Mouse (Mus musculus): ENCODE measurements around the gene Limk2. TPM values are rescaled to one million over a fixed set of nuclear protein-coding genes. Genes with fewer than 3 reads are reported as not detected.

Gene Limk2
- polyA plus RNA-seq, 1 experiment from 2014 or later: 161 TPM

DNA sequence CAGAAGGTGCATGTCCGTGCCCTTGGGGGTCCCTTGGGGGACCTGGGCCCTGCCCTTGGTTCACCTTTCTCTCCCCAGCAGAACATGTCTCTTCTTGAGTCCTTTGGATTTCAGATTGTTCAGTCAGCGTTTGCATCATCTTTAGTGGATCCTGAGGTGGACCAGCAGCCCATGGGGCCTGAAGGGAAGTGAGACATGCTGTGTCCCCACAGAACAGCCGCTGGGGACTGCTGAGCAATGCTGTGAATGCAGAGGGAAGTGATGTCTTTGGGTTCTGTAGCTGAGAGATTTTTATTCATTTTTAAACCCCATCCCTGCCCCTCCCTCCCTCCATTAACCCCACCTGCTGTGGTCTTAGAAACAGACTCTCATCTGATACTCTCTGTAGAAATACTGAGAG, 101.1 kb downstream of the Limk2 start:
- Histone ChIP-seq H3K27me3 (ENCODE audit: control insufficient read depth, insufficient read depth, low read length) (no peaks in the 10 kb centered on the region), H3K9me3 (ENCODE audit: control insufficient read depth, low read length) (no peaks in the 10 kb centered on the region), H3K9ac (replicated peaks; ENCODE audit: low read depth, low read length) (no peak overlapping the region), H3K4me3 (ENCODE audit: low read depth, low read length) (no peak overlapping the region), H3K4me1 (ENCODE audit: control insufficient read depth, insufficient read depth, low read length) (no peaks in the 10 kb centered on the region), H3K27ac (ENCODE audit: low read depth, low read length) (no peak overlapping the region), H3K36me3 (ENCODE audit: control insufficient read depth, insufficient read depth, low read length) (peaks cover 77% of the 10 kb centered on the region), H3K4me2 (ENCODE audit: low read depth, low read length) (no peak overlapping the region)
- no peak for ATAC-seq (ENCODE audit: low read depth)
- WGBS: 93% methylated on average over 3 of the region's 3 CpGs

DNA sequence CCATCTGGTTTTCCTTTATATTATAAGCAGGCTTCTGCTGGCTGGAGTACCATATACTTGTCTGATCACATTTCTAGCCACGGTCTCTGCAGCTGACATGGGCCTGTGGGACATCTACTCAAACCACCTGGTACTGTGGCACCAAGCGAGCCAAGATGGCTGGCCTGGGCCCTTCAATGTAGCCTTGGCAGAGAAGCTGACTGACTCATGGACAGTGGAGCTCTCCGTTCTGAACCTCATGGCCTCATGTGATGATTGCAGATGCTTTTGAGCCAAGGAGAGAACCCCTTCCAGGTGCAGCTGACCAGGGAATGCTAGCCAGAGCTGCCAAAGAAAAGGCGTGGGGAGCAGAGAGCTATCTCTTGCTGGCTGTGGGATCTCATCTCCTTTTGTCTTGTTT, 103.2 kb downstream of the Limk2 start:
- Histone ChIP-seq H3K9me3 (ENCODE audit: control insufficient read depth, low read length) (no peaks in the 10 kb centered on the region), H3K4me1 (ENCODE audit: control insufficient read depth, insufficient read depth, low read length) (no peaks in the 10 kb centered on the region), H3K4me2 (ENCODE audit: low read depth, low read length) (no peak overlapping the region), H3K4me3 (ENCODE audit: low read depth, low read length) (no peak overlapping the region), H3K27ac (ENCODE audit: low read depth, low read length) (no peak overlapping the region), H3K36me3 (ENCODE audit: control insufficient read depth, insufficient read depth, low read length) (peaks cover 86% of the 10 kb centered on the region), H3K9ac (replicated peaks; ENCODE audit: low read depth, low read length) (no peak overlapping the region), H3K27me3 (ENCODE audit: control insufficient read depth, insufficient read depth, low read length) (no peaks in the 10 kb centered on the region)
- WGBS: 92% methylated on average over 4 of the region's 4 CpGs
- ATAC-seq (ENCODE audit: low read depth): no peak

DNA sequence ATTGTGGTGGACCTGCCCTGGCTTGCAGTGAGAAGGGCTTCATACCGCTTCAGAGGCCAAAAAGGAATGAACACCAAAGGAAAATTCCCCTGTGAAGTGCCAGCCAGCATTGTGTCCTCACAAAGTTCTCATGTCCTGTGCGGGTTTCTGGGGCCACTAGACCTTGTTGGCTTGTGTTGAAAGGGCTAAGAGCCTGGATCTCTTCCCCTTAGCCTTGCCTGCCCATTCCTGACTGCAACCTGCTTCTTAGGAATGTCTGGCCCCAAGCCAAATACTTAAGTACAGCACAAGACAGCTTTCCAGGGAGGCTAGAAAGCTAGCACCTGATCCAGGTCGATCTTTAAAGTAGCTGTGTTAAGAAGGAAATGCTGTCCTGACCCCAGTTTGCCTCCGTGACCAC, 106.2 kb downstream of the Limk2 start:
- no peaks in the 10 kb centered on the region for H3K9me3 ChIP-seq (ENCODE audit: control insufficient read depth, low read length)
- no peaks in the 10 kb centered on the region for H3K27me3 ChIP-seq (ENCODE audit: control insufficient read depth, insufficient read depth, low read length)
- no peak for ATAC-seq (ENCODE audit: low read depth)
- no peak overlapping the region for H3K4me3 ChIP-seq (ENCODE audit: low read depth, low read length)
- H3K9ac ChIP-seq (replicated peaks; ENCODE audit: low read depth, low read length): no peak overlapping the region
- no peak overlapping the region for H3K4me2 ChIP-seq (ENCODE audit: low read depth, low read length)
- no peak overlapping the region for H3K27ac ChIP-seq (ENCODE audit: low read depth, low read length)
- no peaks in the 10 kb centered on the region for H3K4me1 ChIP-seq (ENCODE audit: control insufficient read depth, insufficient read depth, low read length)
- peaks cover 81% of the 10 kb centered on the region for H3K36me3 ChIP-seq (ENCODE audit: control insufficient read depth, insufficient read depth, low read length)
- WGBS: 93% methylated on average over 4 of the region's 4 CpGs

DNA sequence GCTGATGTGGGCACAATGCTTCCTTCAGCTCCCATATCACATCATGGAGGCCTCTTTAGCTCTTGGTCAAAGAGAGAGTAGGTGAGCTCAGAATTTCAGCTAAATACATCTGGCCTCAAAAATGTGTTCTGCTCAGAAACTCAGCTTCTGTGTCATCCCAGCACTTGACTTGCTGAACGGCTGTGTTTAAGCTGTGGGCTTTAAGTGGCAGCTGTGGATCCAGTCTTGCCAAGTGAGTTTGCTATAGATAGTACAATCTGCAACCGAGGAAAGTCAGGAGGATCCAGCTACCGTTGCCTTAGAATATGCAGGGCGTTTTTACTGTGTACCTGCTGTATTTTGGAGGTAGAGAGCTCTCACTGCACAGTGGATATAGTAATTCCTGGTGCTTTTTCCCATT, 106.6 kb downstream of the Limk2 start:
- Histone ChIP-seq H3K4me2 (ENCODE audit: low read depth, low read length) (no peak overlapping the region), H3K9me3 (ENCODE audit: control insufficient read depth, low read length) (no peaks in the 10 kb centered on the region), H3K4me1 (ENCODE audit: control insufficient read depth, insufficient read depth, low read length) (no peaks in the 10 kb centered on the region), H3K9ac (replicated peaks; ENCODE audit: low read depth, low read length) (no peak overlapping the region), H3K4me3 (ENCODE audit: low read depth, low read length) (no peak overlapping the region), H3K27ac (ENCODE audit: low read depth, low read length) (no peak overlapping the region), H3K36me3 (ENCODE audit: control insufficient read depth, insufficient read depth, low read length) (peaks cover 80% of the 10 kb centered on the region), H3K27me3 (ENCODE audit: control insufficient read depth, insufficient read depth, low read length) (no peaks in the 10 kb centered on the region)
- 95% methylated on average over 4 of the region's 4 CpGs for whole genome bisulfite sequencing
- no peak for ATAC-seq (ENCODE audit: low read depth)

DNA sequence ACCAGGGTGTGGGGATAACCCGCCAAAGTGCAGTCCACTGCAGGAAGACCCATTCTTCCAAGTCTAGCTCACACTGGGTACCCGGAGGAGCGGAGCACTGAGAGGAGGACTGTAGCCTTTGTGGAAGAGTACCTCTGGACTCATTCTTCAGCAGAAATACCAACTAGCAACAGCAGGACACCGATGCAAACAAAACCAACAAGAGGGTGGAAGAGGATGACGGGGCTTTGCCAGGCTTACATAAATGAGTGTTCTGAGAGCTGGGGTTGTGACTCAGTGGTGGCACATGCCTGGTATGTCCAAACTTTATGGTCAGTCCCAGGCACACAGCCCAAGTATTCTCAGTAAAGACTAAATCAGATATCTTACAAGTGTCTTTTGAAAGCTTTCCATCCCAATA, 107.9 kb downstream of the Limk2 start:
- no peak overlapping the region for H3K27ac ChIP-seq (ENCODE audit: low read depth, low read length)
- 95% methylated on average over 5 of the region's 5 CpGs for WGBS
- H3K4me2 ChIP-seq (ENCODE audit: low read depth, low read length): no peak overlapping the region
- no peaks in the 10 kb centered on the region for H3K9me3 ChIP-seq (ENCODE audit: control insufficient read depth, low read length)
- ATAC-seq (ENCODE audit: low read depth): no peak
- H3K36me3 ChIP-seq (ENCODE audit: control insufficient read depth, insufficient read depth, low read length): peaks cover 78% of the 10 kb centered on the region
- no peaks in the 10 kb centered on the region for H3K4me1 ChIP-seq (ENCODE audit: control insufficient read depth, insufficient read depth, low read length)
- H3K27me3 ChIP-seq (ENCODE audit: control insufficient read depth, insufficient read depth, low read length): no peaks in the 10 kb centered on the region
- H3K9ac ChIP-seq (replicated peaks; ENCODE audit: low read depth, low read length): no peak overlapping the region
- no peak overlapping the region for H3K4me3 ChIP-seq (ENCODE audit: low read depth, low read length)

DNA sequence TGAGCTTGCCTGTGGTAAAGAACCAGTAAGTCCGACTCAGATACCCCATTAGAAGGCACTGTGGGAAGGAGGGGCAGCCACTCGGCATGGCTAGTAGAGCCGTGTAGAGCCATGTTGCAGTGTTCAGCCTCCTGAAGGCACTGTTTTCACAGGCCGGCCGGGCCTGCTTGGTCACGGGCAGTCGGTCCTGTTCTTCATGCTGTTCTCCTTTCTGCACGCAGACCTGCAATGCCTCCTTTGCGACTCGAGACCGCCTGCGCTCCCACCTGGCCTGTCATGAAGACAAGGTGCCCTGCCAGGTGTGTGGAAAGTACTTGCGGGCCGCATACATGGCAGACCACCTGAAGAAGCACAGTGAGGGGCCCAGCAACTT, 110.2 kb downstream of the Limk2 start:
- no peak overlapping the region for H3K9ac ChIP-seq (replicated peaks; ENCODE audit: low read depth, low read length)
- H3K27ac ChIP-seq (ENCODE audit: low read depth, low read length): no peak overlapping the region
- 91% methylated on average over 14 of the region's 14 CpGs for WGBS
- H3K4me3 ChIP-seq (ENCODE audit: low read depth, low read length): no peak overlapping the region
- no peaks in the 10 kb centered on the region for H3K27me3 ChIP-seq (ENCODE audit: control insufficient read depth, insufficient read depth, low read length)
- no peak for ATAC-seq (ENCODE audit: low read depth)
- H3K4me1 ChIP-seq (ENCODE audit: control insufficient read depth, insufficient read depth, low read length): peaks cover 19% of the 10 kb centered on the region
- H3K4me2 ChIP-seq (ENCODE audit: low read depth, low read length): no peak overlapping the region
- no peaks in the 10 kb centered on the region for H3K9me3 ChIP-seq (ENCODE audit: control insufficient read depth, low read length)
- peaks cover 77% of the 10 kb centered on the region for H3K36me3 ChIP-seq (ENCODE audit: control insufficient read depth, insufficient read depth, low read length)

DNA sequence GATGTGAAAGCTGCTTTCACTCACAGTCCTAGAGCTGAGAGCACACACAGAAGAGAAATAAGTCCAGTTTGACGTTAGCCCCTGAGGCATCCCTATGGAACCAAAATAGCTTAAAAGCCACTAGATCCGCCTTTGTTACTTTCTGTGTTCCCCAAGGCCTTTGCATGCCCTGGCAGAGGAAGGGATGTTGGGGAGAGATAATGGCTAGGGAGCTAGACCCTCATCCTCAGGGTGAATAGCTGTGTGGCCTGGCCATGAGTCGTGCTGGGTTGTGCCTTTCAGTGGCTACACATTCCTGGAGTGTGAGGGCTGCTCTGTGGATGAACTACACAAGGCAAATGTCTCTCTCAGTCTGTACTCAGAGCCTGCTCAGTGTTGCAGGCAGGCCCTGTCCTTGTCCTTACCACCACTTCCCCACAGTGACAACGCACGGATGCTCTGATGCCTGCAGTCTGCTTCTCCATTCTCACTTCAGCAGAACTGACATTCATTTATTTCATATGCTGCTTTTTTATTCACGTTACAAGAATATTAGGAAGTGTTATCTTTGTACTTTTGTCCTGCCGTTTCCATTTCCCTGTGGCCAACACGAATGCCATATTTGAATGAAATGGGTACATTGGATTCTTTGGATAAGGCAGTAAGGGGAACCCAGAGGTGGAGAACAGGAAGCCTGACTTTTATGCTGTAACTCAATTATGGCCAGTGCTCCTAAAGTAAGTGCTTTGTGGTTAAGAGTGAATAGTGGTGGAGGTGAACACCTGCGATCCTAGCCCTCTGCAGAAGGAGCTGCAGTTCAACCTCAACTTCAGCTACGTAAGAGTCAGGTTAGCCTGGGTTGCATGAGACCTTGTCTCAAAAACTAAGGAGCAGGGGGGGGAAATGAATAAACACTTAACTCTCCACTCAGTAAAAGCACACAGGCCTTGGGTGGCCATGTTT, 110.8 kb downstream of the Limk2 start:
- Histone ChIP-seq H3K4me3 (ENCODE audit: low read depth, low read length) (no peak overlapping the region), H3K4me1 (ENCODE audit: control insufficient read depth, insufficient read depth, low read length) (peaks cover 26% of the 10 kb centered on the region), H3K4me2 (ENCODE audit: low read depth, low read length) (no peak overlapping the region), H3K27me3 (ENCODE audit: control insufficient read depth, insufficient read depth, low read length) (no peaks in the 10 kb centered on the region), H3K27ac (ENCODE audit: low read depth, low read length) (no peak overlapping the region), H3K9ac (replicated peaks; ENCODE audit: low read depth, low read length) (no peak overlapping the region), H3K9me3 (ENCODE audit: control insufficient read depth, low read length) (no peaks in the 10 kb centered on the region), H3K36me3 (ENCODE audit: control insufficient read depth, insufficient read depth, low read length) (peaks cover 78% of the 10 kb centered on the region)
- 90% methylated on average over 10 of the region's 10 CpGs for WGBS
- no peak for ATAC-seq (ENCODE audit: low read depth)

DNA sequence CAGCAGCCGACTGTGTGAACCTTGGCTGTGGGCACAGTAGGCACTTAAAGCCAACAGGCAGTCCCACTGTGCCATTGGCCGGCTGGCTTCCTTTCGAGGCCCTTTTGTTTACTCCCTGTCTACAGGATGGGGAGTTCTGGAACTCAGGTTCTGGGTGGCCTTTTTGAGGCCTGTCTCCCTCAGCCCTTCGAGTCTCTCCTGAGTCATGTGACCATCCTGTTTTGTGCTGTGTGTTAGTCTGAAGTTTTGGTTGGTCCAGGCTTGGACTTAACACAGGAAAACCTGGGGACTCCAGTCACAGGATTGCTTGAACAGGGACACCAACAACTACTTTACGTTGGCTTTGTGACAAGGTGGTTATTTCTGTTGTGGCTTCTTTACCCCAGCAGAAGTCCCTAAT, 112.9 kb downstream of the Limk2 start:
- Histone ChIP-seq H3K4me1 (ENCODE audit: control insufficient read depth, insufficient read depth, low read length) (peaks cover 32% of the 10 kb centered on the region), H3K27me3 (ENCODE audit: control insufficient read depth, insufficient read depth, low read length) (no peaks in the 10 kb centered on the region), H3K4me3 (ENCODE audit: low read depth, low read length) (no peak overlapping the region), H3K9ac (replicated peaks; ENCODE audit: low read depth, low read length) (no peak overlapping the region), H3K36me3 (ENCODE audit: control insufficient read depth, insufficient read depth, low read length) (peaks cover 63% of the 10 kb centered on the region), H3K4me2 (ENCODE audit: low read depth, low read length) (no peak overlapping the region), H3K9me3 (ENCODE audit: control insufficient read depth, low read length) (no peaks in the 10 kb centered on the region), H3K27ac (ENCODE audit: low read depth, low read length) (no peak overlapping the region)
- 76% methylated on average over 5 of the region's 5 CpGs for WGBS
- no peak for ATAC-seq (ENCODE audit: low read depth)

DNA sequence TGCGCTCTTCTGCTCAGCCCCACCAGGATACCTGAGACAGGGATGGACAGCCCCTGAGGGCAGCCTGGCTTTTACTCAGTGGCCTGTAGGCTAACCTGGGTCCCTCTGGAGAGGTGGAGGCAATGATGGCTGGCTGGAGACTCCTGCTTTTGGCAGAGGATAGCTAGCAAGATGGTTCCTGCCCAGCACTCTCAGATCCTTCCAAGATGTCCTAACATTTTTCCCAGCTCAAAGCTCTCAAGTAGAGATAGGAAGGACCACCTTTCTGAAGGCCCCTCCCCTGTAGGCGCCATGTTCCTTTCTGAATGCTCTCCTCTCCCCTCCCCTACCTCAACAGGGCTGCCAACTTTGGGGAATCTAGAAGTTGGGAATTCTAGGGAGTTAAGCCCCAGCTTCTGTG, 114.3 kb downstream of the Limk2 start:
- ATAC-seq (ENCODE audit: low read depth): no peak
- Histone ChIP-seq H3K36me3 (ENCODE audit: control insufficient read depth, insufficient read depth, low read length) (peaks cover 50% of the 10 kb centered on the region), H3K4me3 (ENCODE audit: low read depth, low read length) (no peak overlapping the region), H3K9me3 (ENCODE audit: control insufficient read depth, low read length) (no peaks in the 10 kb centered on the region), H3K4me2 (ENCODE audit: low read depth, low read length) (peak overlapping the region; percentile 100), H3K4me1 (ENCODE audit: control insufficient read depth, insufficient read depth, low read length) (peaks cover 32% of the 10 kb centered on the region), H3K9ac (replicated peaks; ENCODE audit: low read depth, low read length) (no peak overlapping the region), H3K27me3 (ENCODE audit: control insufficient read depth, insufficient read depth, low read length) (no peaks in the 10 kb centered on the region), H3K27ac (ENCODE audit: low read depth, low read length) (no peak overlapping the region)
- WGBS: 93% methylated on average over 2 of the region's 2 CpGs

All from neural tube, embryonic 14.5 days (tissue).